In the genomic region with DNA sequence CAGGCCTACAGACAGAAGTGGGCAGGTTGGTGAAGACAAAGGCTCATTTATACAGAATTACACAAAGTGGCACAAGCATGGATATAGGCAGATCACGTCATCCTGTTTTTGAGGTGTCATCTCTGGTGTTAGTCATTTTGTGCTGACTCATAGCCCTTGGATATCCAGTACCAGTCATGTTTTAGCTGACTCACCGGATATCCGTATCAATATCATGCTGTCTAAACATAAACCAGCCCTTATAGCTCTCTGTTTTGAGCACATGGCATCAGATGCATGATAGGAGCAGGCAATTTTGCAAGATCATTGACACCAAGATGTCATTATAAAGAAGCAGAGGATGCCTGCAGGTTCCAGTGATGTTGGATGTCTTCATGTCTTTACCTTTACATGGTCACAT, we compare ENCODE assay signal across 17 mouse cellular contexts.
DNase-seq lines count a peak whose midpoint lies in the region; ATAC-seq and TF ChIP-seq lines count a peak whose summit lies in the region.
"Had no signal": no experiment of that assay in that cellular context is flagged by ENCODE, and none has a peak within 500 bp of the region (broad histone marks: within the 10 kb centered on the region; RNA-seq: fewer than 3 reads in every experiment).

No protein-coding gene starts in this region.

- H3K4me2 ChIP-seq in stomach, embryonic 14.5 days (replicated peaks; ENCODE audit: low read depth, low read length), result no peak overlapping the region
- no peak overlapping the region for H3K4me2 ChIP-seq in stomach, postnatal 0 days (replicated peaks; ENCODE audit: low read depth)
- peak overlapping the region; percentile 46 for H3K4me2 ChIP-seq in liver, embryonic 12.5 days
- H3K4me2 ChIP-seq: heart, embryonic 15.5 days; midbrain, embryonic 15.5 days had no signal

- no peak overlapping the region for H3K27ac ChIP-seq in stomach, embryonic 14.5 days (ENCODE audit: low read length)
- H3K27ac ChIP-seq in stomach, postnatal 0 days (replicated peaks), result no peak overlapping the region
- H3K27ac ChIP-seq in liver, embryonic 12.5 days, result peak overlapping the region; percentile 91
- H3K27ac ChIP-seq: embryonic facial prominence, embryonic 10.5 days; heart, embryonic 15.5 days; macrophage; midbrain, embryonic 15.5 days had no signal

- H3K9me3 ChIP-seq in stomach, embryonic 14.5 days (ENCODE audit: control insufficient read depth, low read depth, low read length), result no peaks in the 10 kb centered on the region
- no peaks in the 10 kb centered on the region for H3K9me3 ChIP-seq in stomach, postnatal 0 days (ENCODE audit: control insufficient read depth, low read length)
- H3K9me3 ChIP-seq in liver, embryonic 12.5 days (replicated peaks), result no peaks in the 10 kb centered on the region
- H3K9me3 ChIP-seq: embryonic facial prominence, embryonic 10.5 days; heart, embryonic 15.5 days; midbrain, embryonic 15.5 days had no signal

- no peak for TF ChIP-seq CTCF in stomach, postnatal 0 days (IDR thresholded peaks at IDR 0.05; ENCODE audit: low read depth)

- H3K36me3 ChIP-seq in stomach, embryonic 14.5 days (ENCODE audit: control insufficient read depth, insufficient read depth, low read length), result no peaks in the 10 kb centered on the region
- H3K36me3 ChIP-seq in stomach, postnatal 0 days (ENCODE audit: control insufficient read depth, insufficient read depth, low read length), result no peaks in the 10 kb centered on the region
- no peaks in the 10 kb centered on the region for H3K36me3 ChIP-seq in liver, embryonic 12.5 days
- H3K36me3 ChIP-seq: embryonic facial prominence, embryonic 10.5 days; heart, embryonic 15.5 days; midbrain, embryonic 15.5 days had no signal

- H3K9ac ChIP-seq in stomach, embryonic 14.5 days (replicated peaks; ENCODE audit: low read depth, low read length), result no peak overlapping the region
- no peak overlapping the region for H3K9ac ChIP-seq in stomach, postnatal 0 days (ENCODE audit: low read length)
- peak overlapping the region; percentile 53 for H3K9ac ChIP-seq in liver, embryonic 12.5 days
- H3K9ac ChIP-seq: heart, embryonic 15.5 days; midbrain, embryonic 15.5 days had no signal

- no peak for TF ChIP-seq EP300 in stomach, postnatal 0 days (optimal IDR thresholded peaks at IDR 0.05)

- no peak for DNase-seq in stomach, postnatal 0 days (ENCODE audit: low spot score)
- peak; percentile 47 for DNase-seq in brain, adult 2 months (ENCODE audit: low read depth, low spot score)
- no peak for DNase-seq in neural tube, embryonic 10.5 days (ENCODE audit: extremely low spot score, low spot score)
- DNase-seq in kidney, adult 11 months, result no peak
- DNase-seq in cerebellum, adult 11-12 months, result no peak
- DNase-seq: cerebellum, postnatal 14 days; gastrocnemius, postnatal 36 days; kidney, postnatal 25 days; right cerebral cortex, postnatal 4 days; thymus, postnatal 25 days had no signal

- no peaks in the 10 kb centered on the region for H3K27me3 ChIP-seq in stomach, embryonic 14.5 days (ENCODE audit: control insufficient read depth, insufficient read depth, low read length)
- H3K27me3 ChIP-seq in stomach, postnatal 0 days (ENCODE audit: control insufficient read depth, insufficient read depth, low read length), result no peaks in the 10 kb centered on the region
- 0 out of 2 replicates have a peak, but pooled peaks cover 4% of the 10 kb centered on the region for H3K27me3 ChIP-seq in liver, embryonic 12.5 days (replicated peaks)
- H3K27me3 ChIP-seq: heart, embryonic 15.5 days; midbrain, embryonic 15.5 days had no signal

- ATAC-seq in stomach, embryonic 14.5 days (ENCODE audit: insufficient number of reproducible peaks, insufficient read depth, low FRiP score, low read depth), result peak; percentile 35; the same call in 1 of the 2 replicates
- ATAC-seq in stomach, postnatal 0 days (ENCODE audit: low FRiP score, low TSS enrichment), result no peak
- ATAC-seq in liver, embryonic 12.5 days, result peak; percentile 64
- ATAC-seq: inflammation-experienced regulatory T-cells, adult 6 months; midbrain, embryonic 15.5 days had no signal

- 87% methylated on average over 3 of the region's 3 CpGs for WGBS in stomach, embryonic 14.5 days
- WGBS in stomach, postnatal 0 days, result 74% methylated on average over 3 of the region's 3 CpGs
- 52% methylated on average over 3 of the region's 3 CpGs for WGBS in liver, embryonic 12.5 days (ENCODE audit: insufficient replicate concordance)

- no peak overlapping the region for H3K4me3 ChIP-seq in stomach, embryonic 14.5 days (ENCODE audit: low read depth, low read length)
- H3K4me3 ChIP-seq in stomach, postnatal 0 days (ENCODE audit: low read depth, low read length), result no peak overlapping the region
- H3K4me3 ChIP-seq in liver, embryonic 12.5 days, result no peak overlapping the region
- H3K4me3 ChIP-seq: embryonic facial prominence, embryonic 10.5 days; heart, embryonic 15.5 days; midbrain, embryonic 15.5 days had no signal

- peaks cover 5% of the 10 kb centered on the region; the same call in 1 of the 2 replicates for H3K4me1 ChIP-seq in stomach, embryonic 14.5 days (ENCODE audit: control insufficient read depth, insufficient read depth, low read length)
- H3K4me1 ChIP-seq in stomach, postnatal 0 days (replicated peaks; ENCODE audit: control insufficient read depth, insufficient read depth), result no peaks in the 10 kb centered on the region
- peaks cover 95% of the 10 kb centered on the region for H3K4me1 ChIP-seq in liver, embryonic 12.5 days
